Mouse (Mus musculus) neural tube, embryonic 14.5 days (tissue): ENCODE data around the gene Fam13c. TPM values are rescaled to one million over a fixed set of nuclear protein-coding genes. Genes with fewer than 3 reads are reported as not detected.
A peak's percentile ranks its signal among the peaks of the same experiment; 100 is the strongest.

Experiments used
- ATAC-seq: fragments of 200-750 bp; cut with Nextera tagmentation; 2 replicates; pipeline ENCODE4 v1.8.0; 2017; ENCODE audit warnings: low read depth, mild to moderate bottlenecking, moderate TSS enrichment, moderate library complexity
- H3K27ac ChIP-seq: fragments of 300-500 bp; sonication (generic); 2 replicates; pipeline ENCODE4 v1.5.1; 2014; ENCODE audit warnings: low read depth, mild to moderate bottlenecking, control low read depth, low read length, moderate library complexity, mixed read lengths
- H3K27me3 ChIP-seq: fragments of 300-500 bp; sonication (generic); 2 replicates; pipeline ENCODE4 v1.6.1; 2014; ENCODE audit warnings: low read length; ENCODE audit not compliant: control insufficient read depth, insufficient read depth
- H3K36me3 ChIP-seq: fragments of 300-500 bp; sonication (generic); 2 replicates; pipeline ENCODE4 v1.6.1; 2014; ENCODE audit warnings: low read length, mixed read lengths; ENCODE audit not compliant: control insufficient read depth, insufficient read depth
- H3K4me1 ChIP-seq: fragments of 300-500 bp; sonication (generic); 2 replicates; pipeline ENCODE4 v1.6.1; 2014; ENCODE audit warnings: low read length; ENCODE audit not compliant: control insufficient read depth, insufficient read depth
- H3K4me2 ChIP-seq: fragments of 300-500 bp; sonication (generic); 2 replicates; pipeline ENCODE4 v1.6.1; 2014; ENCODE audit warnings: mild to moderate bottlenecking, low read depth, low read length, control low read depth
- H3K4me3 ChIP-seq: fragments of 300-500 bp; sonication (generic); 2 replicates; pipeline ENCODE4 v1.5.1; 2014; ENCODE audit warnings: low read depth, low read length, control low read depth, mixed read lengths
- H3K9ac ChIP-seq: fragments of 300-500 bp; sonication (generic); replicated peaks from 2 replicates; pipeline ENCODE4 v1.6.1; 2014; ENCODE audit warnings: low read depth, mild to moderate bottlenecking, control low read depth, low read length, mixed read lengths
- H3K9me3 ChIP-seq: fragments of 300-500 bp; sonication (generic); 2 replicates; pipeline ENCODE4 v1.6.1; 2016; ENCODE audit warnings: low read length; ENCODE audit not compliant: control insufficient read depth
- WGBS: fragments of 180-500 bp; shearing (Covaris S2); extraction: QIAGEN DNeasy Blood & Tissue Kit; methylation state at CpG from one replicate; pipeline ENCODE4 v1.1.7; 2014; 5-methylcytosine and 5-hydroxymethylcytosine counted together
- polyA plus RNA-seq: library from polyadenylated mRNA; unstranded; fragments of >200 nt; fragmentation: Nextera tagmentation; extraction: Ambion mirVana; gene quantifications from 2 replicates; pipeline ENCODE4 v1.2.1, GENCODE M21; 2014

The Fam13c gene
- polyA plus RNA-seq, 1 experiment from 2014 or later, result 22.4 TPM

DNA sequence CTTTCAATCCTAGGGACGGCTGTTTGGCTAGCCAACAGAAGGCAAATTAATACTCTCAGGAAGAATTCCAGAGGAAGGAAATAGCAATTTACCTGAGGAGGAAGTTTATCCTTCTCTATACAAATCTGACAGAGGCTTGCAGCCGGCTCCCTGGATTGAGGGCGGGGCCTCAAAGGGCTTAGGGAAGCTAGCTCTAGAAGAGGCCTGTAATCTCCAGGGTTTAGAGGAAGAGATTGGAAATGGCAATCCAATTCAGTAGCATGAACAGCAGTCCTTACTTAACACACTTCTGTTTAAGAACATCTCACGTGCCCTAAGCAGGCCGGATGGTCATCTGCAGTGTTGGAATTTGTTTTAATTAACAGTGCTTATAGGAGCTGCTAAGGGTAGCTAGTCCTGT lies 81.1 kb downstream of the Fam13c start:
- no peak for ATAC-seq

DNA sequence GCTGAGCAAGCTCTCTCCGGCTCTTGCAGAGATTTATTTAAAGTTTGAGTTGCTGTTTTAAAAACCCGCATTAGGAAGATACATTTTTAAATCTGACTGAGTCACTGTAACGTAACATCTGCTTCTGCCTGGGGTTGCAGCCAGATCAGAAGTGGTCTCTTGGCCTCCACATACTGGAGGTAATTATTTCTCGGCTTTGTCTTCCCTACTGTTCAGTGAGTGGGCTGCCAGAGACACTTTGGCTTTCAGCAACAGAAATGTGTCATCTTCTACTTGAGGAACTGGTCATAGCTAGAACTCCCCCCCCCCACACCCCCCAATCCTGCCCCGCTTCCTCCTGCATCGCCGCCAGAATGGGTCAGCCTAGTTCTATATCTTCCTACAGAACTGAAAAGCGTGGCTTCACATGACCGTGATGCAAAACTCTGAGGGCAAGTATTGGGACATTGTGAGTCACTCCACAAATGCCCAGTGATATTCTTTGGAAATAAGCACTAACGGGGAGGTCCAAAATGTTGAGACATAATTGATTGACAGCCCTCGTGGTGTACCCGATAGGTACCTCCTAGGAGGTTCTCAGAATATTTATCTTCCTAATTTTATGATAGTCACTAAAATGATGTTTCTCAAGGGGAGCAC lies 90.0 kb downstream of the Fam13c start:
- no peaks in the 10 kb centered on the region for H3K27me3 ChIP-seq
- no peak overlapping the region for H3K4me2 ChIP-seq
- no peak overlapping the region for H3K4me3 ChIP-seq
- no peak overlapping the region for H3K27ac ChIP-seq
- H3K4me1 ChIP-seq, result no peaks in the 10 kb centered on the region
- WGBS, result 86% methylated on average over 12 of the region's 12 CpGs
- H3K9me3 ChIP-seq, result no peaks in the 10 kb centered on the region
- no peak for ATAC-seq
- H3K36me3 ChIP-seq, result peaks cover 3% of the 10 kb centered on the region; the same call in 1 of the 2 replicates
- H3K9ac ChIP-seq, result no peak overlapping the region

More for the DNA sequence above, 81.1 kb downstream of the Fam13c start:
- peak overlapping the region; percentile 47 for H3K4me3 ChIP-seq
- 26% methylated on average over 5 of the region's 5 CpGs for WGBS
- H3K27ac ChIP-seq, result no peak overlapping the region
- H3K4me1 ChIP-seq, result peaks cover 16% of the 10 kb centered on the region
- 0 out of 2 replicates have a peak overlapping the region, but pooled peaks have one; percentile 62 for H3K9ac ChIP-seq
- no peaks in the 10 kb centered on the region for H3K27me3 ChIP-seq
- no peaks in the 10 kb centered on the region for H3K36me3 ChIP-seq
- no peaks in the 10 kb centered on the region for H3K9me3 ChIP-seq
- peak overlapping the region; percentile 93 for H3K4me2 ChIP-seq

DNA sequence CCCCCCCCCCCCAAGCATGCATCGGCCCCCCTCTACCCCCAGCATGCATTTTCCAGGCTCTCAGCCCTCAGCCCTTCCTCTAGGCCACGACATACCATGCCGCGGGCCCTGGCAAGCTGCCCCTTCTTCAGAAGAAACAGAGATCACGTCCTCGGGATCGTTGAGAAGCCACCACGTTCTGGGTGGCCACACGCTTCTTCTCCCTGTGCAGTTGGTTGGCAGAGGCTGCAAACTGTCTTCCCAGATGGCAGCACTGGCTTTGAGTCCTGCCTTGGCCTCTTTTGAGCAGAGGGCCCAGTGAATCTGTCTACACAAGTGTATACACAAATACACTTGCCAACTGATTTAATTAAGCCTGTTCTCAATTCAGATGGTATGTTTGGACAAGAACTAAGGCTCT lies 92.0 kb downstream of the Fam13c start:
- Histone ChIP-seq H3K4me3 (no peak overlapping the region), H3K27ac (no peak overlapping the region), H3K36me3 (peaks cover 3% of the 10 kb centered on the region; the same call in 1 of the 2 replicates), H3K9me3 (no peaks in the 10 kb centered on the region), H3K9ac (no peak overlapping the region), H3K4me1 (no peaks in the 10 kb centered on the region), H3K4me2 (no peak overlapping the region), H3K27me3 (no peaks in the 10 kb centered on the region)
- ATAC-seq, result no peak
- 86% methylated on average over 9 of the region's 9 CpGs for WGBS

DNA sequence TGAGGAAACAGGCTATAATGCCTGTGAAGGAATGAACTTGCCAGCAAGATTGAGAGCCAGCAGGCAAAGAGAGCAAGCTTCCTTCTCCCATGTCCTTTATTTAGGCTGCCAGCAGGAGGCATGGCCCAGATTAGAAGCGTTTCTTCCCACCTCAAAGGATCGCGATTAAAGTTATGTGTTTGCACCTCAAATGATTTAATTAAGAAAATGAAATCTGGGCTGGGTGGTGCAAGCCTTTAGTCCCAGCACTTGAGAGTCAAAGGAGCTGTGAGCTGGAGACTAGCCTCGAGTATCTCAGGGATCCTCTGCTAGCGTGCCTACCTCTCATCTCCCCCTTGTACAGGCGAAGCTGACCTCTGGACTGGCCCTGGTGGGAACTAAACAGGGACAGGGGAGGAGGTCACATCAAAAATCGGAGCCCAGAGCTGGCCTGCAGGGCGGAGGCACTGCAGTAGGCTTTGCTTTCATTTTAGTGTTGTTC lies 93.1 kb downstream of the Fam13c start:
- H3K4me1 ChIP-seq, result no peaks in the 10 kb centered on the region
- no peak for ATAC-seq
- H3K9me3 ChIP-seq, result no peaks in the 10 kb centered on the region
- H3K27ac ChIP-seq, result no peak overlapping the region
- H3K9ac ChIP-seq, result no peak overlapping the region
- WGBS, result 74% methylated on average over 8 of the region's 8 CpGs
- H3K27me3 ChIP-seq, result no peaks in the 10 kb centered on the region
- H3K4me2 ChIP-seq, result no peak overlapping the region
- H3K4me3 ChIP-seq, result no peak overlapping the region
- peaks cover 3% of the 10 kb centered on the region; the same call in 1 of the 2 replicates for H3K36me3 ChIP-seq

DNA sequence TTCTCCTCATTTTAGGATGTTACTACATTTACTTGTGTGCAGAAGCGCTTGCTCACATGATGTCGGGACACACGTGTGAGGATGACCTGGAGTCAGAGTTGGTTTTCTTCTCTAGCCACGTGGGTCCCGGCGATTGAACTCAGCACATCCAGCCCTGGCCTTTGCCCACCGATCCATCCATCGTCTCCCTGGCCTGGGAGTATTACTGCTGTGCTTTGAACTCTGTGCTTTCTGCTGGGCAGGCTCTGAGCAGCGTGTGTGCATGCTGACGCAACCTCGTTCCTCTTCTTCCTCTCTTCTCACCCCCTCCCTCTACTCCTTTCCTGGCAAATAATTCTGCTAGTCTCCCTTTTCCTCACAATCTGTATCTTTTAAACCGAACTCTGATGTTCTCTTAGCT lies 93.7 kb downstream of the Fam13c start:
- Histone ChIP-seq H3K27ac (no peak overlapping the region), H3K4me1 (no peaks in the 10 kb centered on the region), H3K27me3 (no peaks in the 10 kb centered on the region), H3K4me2 (no peak overlapping the region), H3K9me3 (no peaks in the 10 kb centered on the region), H3K36me3 (peaks cover 3% of the 10 kb centered on the region; the same call in 1 of the 2 replicates), H3K9ac (no peak overlapping the region), H3K4me3 (no peak overlapping the region)
- ATAC-seq, result no peak
- 89% methylated on average over 12 of the region's 12 CpGs for WGBS

DNA sequence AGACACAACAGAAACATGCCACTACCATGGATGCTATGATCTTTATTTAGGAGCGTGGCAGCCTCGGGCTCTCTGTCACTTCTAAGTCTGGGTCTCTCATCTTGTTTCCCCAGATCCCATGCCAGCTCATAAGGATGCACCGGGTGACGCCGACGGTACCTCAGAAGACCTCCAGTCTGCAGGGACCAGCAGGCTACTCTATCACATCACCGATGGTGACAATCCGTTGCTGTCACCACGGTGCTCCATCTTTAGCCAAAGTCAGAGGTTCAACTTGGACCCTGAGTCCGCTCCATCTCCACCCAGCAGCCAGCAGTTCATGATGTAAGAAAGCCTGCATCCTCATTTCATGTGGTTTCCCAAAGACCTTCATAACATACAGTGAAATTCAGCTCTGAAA lies 94.3 kb downstream of the Fam13c start:
- H3K4me2 ChIP-seq, result no peak overlapping the region
- no peak for ATAC-seq
- no peak overlapping the region for H3K9ac ChIP-seq
- no peaks in the 10 kb centered on the region for H3K9me3 ChIP-seq
- 98% methylated on average over 10 of the region's 10 CpGs for WGBS
- no peak overlapping the region for H3K27ac ChIP-seq
- no peaks in the 10 kb centered on the region for H3K27me3 ChIP-seq
- H3K36me3 ChIP-seq, result peaks cover 3% of the 10 kb centered on the region; the same call in 1 of the 2 replicates
- H3K4me1 ChIP-seq, result no peaks in the 10 kb centered on the region
- no peak overlapping the region for H3K4me3 ChIP-seq

DNA sequence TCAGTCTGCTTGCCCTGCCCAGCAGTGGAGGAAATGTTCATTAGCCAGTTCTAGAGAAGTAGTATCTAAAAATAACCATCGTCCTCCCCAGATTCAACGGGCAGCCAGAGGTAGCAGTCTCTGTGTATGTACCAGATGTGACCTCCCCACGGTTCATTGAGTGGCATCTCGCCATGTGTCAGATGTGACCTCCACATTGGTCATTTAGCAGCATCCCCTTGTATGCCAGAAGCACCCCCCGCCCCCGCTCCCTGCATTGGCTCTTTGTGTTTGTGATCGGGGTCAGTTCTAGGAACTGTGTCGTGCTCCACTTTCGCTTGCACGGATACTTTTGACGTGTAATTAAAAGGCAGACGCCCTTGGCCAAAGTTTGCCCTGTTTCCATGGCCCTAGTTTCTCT lies 95.1 kb downstream of the Fam13c start:
- H3K27me3 ChIP-seq, result no peaks in the 10 kb centered on the region
- H3K4me2 ChIP-seq, result no peak overlapping the region
- no peaks in the 10 kb centered on the region for H3K4me1 ChIP-seq
- no peak for ATAC-seq
- H3K4me3 ChIP-seq, result no peak overlapping the region
- no peak overlapping the region for H3K27ac ChIP-seq
- H3K36me3 ChIP-seq, result peaks cover 3% of the 10 kb centered on the region; the same call in 1 of the 2 replicates
- H3K9ac ChIP-seq, result no peak overlapping the region
- no peaks in the 10 kb centered on the region for H3K9me3 ChIP-seq
- 89% methylated on average over 12 of the region's 12 CpGs for WGBS

DNA sequence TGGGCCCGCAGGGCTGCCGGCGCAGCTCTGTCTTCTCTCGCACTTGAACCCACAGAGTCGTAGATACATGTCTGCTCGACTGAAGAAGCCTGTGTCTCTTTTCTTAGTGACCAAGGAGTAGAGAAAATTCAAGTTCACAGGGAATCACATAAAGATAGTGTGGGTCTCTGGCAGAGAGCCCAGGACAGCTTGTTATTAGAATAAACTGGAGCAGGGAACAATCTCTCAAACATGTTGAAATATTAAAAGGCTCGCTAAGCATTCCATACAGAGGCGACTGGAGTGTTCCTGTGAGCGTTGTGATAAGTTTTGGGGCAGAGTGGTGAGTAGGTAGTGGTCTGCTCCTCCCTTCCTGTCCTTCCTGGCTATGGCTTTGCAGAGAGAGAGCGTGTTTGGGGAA lies 97.4 kb downstream of the Fam13c start:
- Histone ChIP-seq H3K27me3 (no peaks in the 10 kb centered on the region), H3K9me3 (no peaks in the 10 kb centered on the region), H3K4me3 (no peak overlapping the region), H3K4me2 (no peak overlapping the region), H3K9ac (no peak overlapping the region), H3K36me3 (peaks cover 3% of the 10 kb centered on the region; the same call in 1 of the 2 replicates), H3K27ac (no peak overlapping the region), H3K4me1 (no peaks in the 10 kb centered on the region)
- no peak for ATAC-seq
- WGBS, result 90% methylated on average over 10 of the region's 10 CpGs

DNA sequence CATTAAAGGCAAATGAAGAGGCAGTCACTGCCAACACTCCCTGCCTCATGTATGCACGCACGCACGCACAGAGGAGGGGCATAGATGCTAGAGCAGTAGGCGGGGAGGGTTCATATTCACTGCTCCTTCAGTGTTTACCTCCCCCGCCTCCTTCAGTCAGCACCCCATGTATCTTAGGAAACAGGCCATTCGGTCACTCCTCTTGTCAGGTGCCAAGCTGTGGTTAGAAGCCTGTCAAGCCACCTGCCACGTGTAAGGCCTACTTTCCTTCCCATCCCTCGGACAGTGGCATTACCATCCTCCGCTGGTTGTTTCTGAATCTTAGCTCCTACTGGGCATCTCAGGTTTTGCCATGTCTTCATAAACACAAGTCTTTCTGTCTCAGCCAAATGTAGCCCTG lies 99.0 kb downstream of the Fam13c start:
- Histone ChIP-seq H3K4me3 (no peak overlapping the region), H3K4me2 (no peak overlapping the region), H3K9ac (no peak overlapping the region), H3K27me3 (no peaks in the 10 kb centered on the region), H3K36me3 (peaks cover 3% of the 10 kb centered on the region; the same call in 1 of the 2 replicates), H3K4me1 (no peaks in the 10 kb centered on the region), H3K9me3 (no peaks in the 10 kb centered on the region), H3K27ac (no peak overlapping the region)
- WGBS, result 94% methylated on average over 9 of the region's 9 CpGs
- ATAC-seq, result no peak
